Mouse (Mus musculus): ENCODE results near the gene Rpl7l1. TPM values are rescaled to one million over a fixed set of nuclear protein-coding genes. Genes with fewer than 3 reads are reported as not detected.
A peak's percentile ranks its signal among the peaks of the same experiment; 100 is the strongest.

The Rpl7l1 gene
- polyA plus RNA-seq, 1 experiment = 4.7 TPM

- Histone ChIP-seq H3K4me3 (replicated peaks) (peak overlapping the region; percentile 39), H3K27me3 (replicated peaks) (no peaks in the 10 kb centered on the region), H3K36me3 (replicated peaks; ENCODE audit: low read length) (peaks cover 61% of the 10 kb centered on the region), H3K4me1 (peaks cover 62% of the 10 kb centered on the region), H3K9me3 (no peaks in the 10 kb centered on the region)
- no peak for TF ChIP-seq FLI1 (IDR thresholded peaks at IDR 0.05; ENCODE audit: low read length)
- no peak for TF ChIP-seq GATA1 (IDR thresholded peaks at IDR 0.05; ENCODE audit: borderline replicate concordance, low read length)
These were observed 35.2 kb downstream of the Rpl7l1 start for GRCm38 (mm10) chr17:46747234-46747633.

GRCm38 (mm10) chr17:46745506-46745905 lies 37.0 kb downstream of the Rpl7l1 start:
- Histone ChIP-seq H3K27me3 (replicated peaks) (no peaks in the 10 kb centered on the region), H3K36me3 (replicated peaks; ENCODE audit: low read length) (peaks cover 74% of the 10 kb centered on the region), H3K4me3 (replicated peaks) (no peak overlapping the region), H3K9me3 (no peaks in the 10 kb centered on the region), H3K4me1 (peaks cover 67% of the 10 kb centered on the region)
- TF ChIP-seq FLI1 (IDR thresholded peaks at IDR 0.05; ENCODE audit: low read length) (no peak), GATA1 (IDR thresholded peaks at IDR 0.05; ENCODE audit: borderline replicate concordance, low read length) (no peak)

- Histone ChIP-seq H3K4me1 (peaks cover 53% of the 10 kb centered on the region), H3K9me3 (no peaks in the 10 kb centered on the region), H3K4me3 (replicated peaks) (no peak overlapping the region), H3K36me3 (replicated peaks; ENCODE audit: low read length) (peaks cover 73% of the 10 kb centered on the region), H3K27me3 (replicated peaks) (no peaks in the 10 kb centered on the region)
- TF ChIP-seq FLI1 (IDR thresholded peaks at IDR 0.05; ENCODE audit: low read length) (no peak), GATA1 (IDR thresholded peaks at IDR 0.05; ENCODE audit: borderline replicate concordance, low read length) (no peak)
These were observed 39.5 kb downstream of the Rpl7l1 start for GRCm38 (mm10) chr17:46742986-46743385.

- no peak for TF ChIP-seq FLI1 (IDR thresholded peaks at IDR 0.05; ENCODE audit: low read length)
- no peak for TF ChIP-seq GATA1 (IDR thresholded peaks at IDR 0.05; ENCODE audit: borderline replicate concordance, low read length)
These were observed 41.2 kb downstream of the Rpl7l1 start for GRCm38 (mm10) chr17:46741305-46741704.

GRCm38 (mm10) chr17:46736160-46736559 lies 46.3 kb downstream of the Rpl7l1 start:
- Histone ChIP-seq H3K4me3 (replicated peaks) (no peak overlapping the region), H3K27me3 (replicated peaks) (no peaks in the 10 kb centered on the region), H3K9me3 (no peaks in the 10 kb centered on the region), H3K4me1 (peaks cover 24% of the 10 kb centered on the region), H3K36me3 (replicated peaks; ENCODE audit: low read length) (peaks cover 54% of the 10 kb centered on the region)
- TF ChIP-seq FLI1 (IDR thresholded peaks at IDR 0.05; ENCODE audit: low read length) (no peak), GATA1 (IDR thresholded peaks at IDR 0.05; ENCODE audit: borderline replicate concordance, low read length) (no peak)

More at GRCm38 (mm10) chr17:46741305-46741704, 41.2 kb downstream of the Rpl7l1 start:
- H3K27me3 ChIP-seq (replicated peaks) = no peaks in the 10 kb centered on the region
- H3K4me1 ChIP-seq = peaks cover 53% of the 10 kb centered on the region
- H3K36me3 ChIP-seq (replicated peaks; ENCODE audit: low read length) = peaks cover 72% of the 10 kb centered on the region
- no peaks in the 10 kb centered on the region for H3K9me3 ChIP-seq
- no peak overlapping the region for H3K4me3 ChIP-seq (replicated peaks)

GRCm38 (mm10) chr17:46735287-46735686 lies 47.2 kb downstream of the Rpl7l1 start:
- no peak overlapping the region for H3K4me3 ChIP-seq (replicated peaks)
- no peaks in the 10 kb centered on the region for H3K27me3 ChIP-seq (replicated peaks)
- TF ChIP-seq FLI1 (IDR thresholded peaks at IDR 0.05; ENCODE audit: low read length) (no peak), GATA1 (IDR thresholded peaks at IDR 0.05; ENCODE audit: borderline replicate concordance, low read length) (no peak)
- peaks cover 52% of the 10 kb centered on the region for H3K36me3 ChIP-seq (replicated peaks; ENCODE audit: low read length)
- H3K9me3 ChIP-seq = no peaks in the 10 kb centered on the region
- peaks cover 23% of the 10 kb centered on the region for H3K4me1 ChIP-seq

- Histone ChIP-seq H3K27me3 (replicated peaks) (peaks cover under 1% of the 10 kb centered on the region), H3K4me3 (replicated peaks) (no peak overlapping the region), H3K4me1 (peaks cover 27% of the 10 kb centered on the region), H3K9me3 (no peaks in the 10 kb centered on the region), H3K36me3 (replicated peaks; ENCODE audit: low read length) (peaks cover 52% of the 10 kb centered on the region)
- no peak for TF ChIP-seq FLI1 (IDR thresholded peaks at IDR 0.05; ENCODE audit: low read length)
- TF ChIP-seq GATA1 (IDR thresholded peaks at IDR 0.05; ENCODE audit: borderline replicate concordance, low read length) = no peak
These were observed 48.4 kb downstream of the Rpl7l1 start for GRCm38 (mm10) chr17:46734055-46734454.

- Histone ChIP-seq H3K27me3 (replicated peaks) (peaks cover 6% of the 10 kb centered on the region), H3K4me3 (replicated peaks) (no peak within 1 kb of the TSS), H3K36me3 (replicated peaks; ENCODE audit: low read length) (peaks cover 33% of the 10 kb centered on the region), H3K4me1 (peaks cover 30% of the 10 kb centered on the region), H3K9me3 (no peaks in the 10 kb centered on the region)
- TF ChIP-seq GATA1 (IDR thresholded peaks at IDR 0.05; ENCODE audit: borderline replicate concordance, low read length) (no peak), FLI1 (IDR thresholded peaks at IDR 0.05; ENCODE audit: low read length) (no peak)
These were observed 53.6 kb downstream of the Rpl7l1 start, which contains the start of gene Gnmt for GRCm38 (mm10) chr17:46728904-46729318. Gene Gnmt (minus strand): TSS chr17:46729168.

GRCm38 (mm10) chr17:46728496-46728895 lies 54.0 kb downstream of the Rpl7l1 start:
- peaks cover 6% of the 10 kb centered on the region for H3K27me3 ChIP-seq (replicated peaks)
- H3K4me3 ChIP-seq (replicated peaks) = no peak overlapping the region
- H3K36me3 ChIP-seq (replicated peaks; ENCODE audit: low read length) = peaks cover 33% of the 10 kb centered on the region
- peaks cover 27% of the 10 kb centered on the region for H3K4me1 ChIP-seq
- H3K9me3 ChIP-seq = no peaks in the 10 kb centered on the region
- TF ChIP-seq GATA1 (IDR thresholded peaks at IDR 0.05; ENCODE audit: borderline replicate concordance, low read length) (no peak), FLI1 (IDR thresholded peaks at IDR 0.05; ENCODE audit: low read length) (no peak)

- H3K4me1 ChIP-seq = peaks cover 26% of the 10 kb centered on the region
- peaks cover 6% of the 10 kb centered on the region for H3K27me3 ChIP-seq (replicated peaks)
- H3K4me3 ChIP-seq (replicated peaks) = no peak overlapping the region
- H3K9me3 ChIP-seq = no peaks in the 10 kb centered on the region
- no peak for TF ChIP-seq GATA1 (IDR thresholded peaks at IDR 0.05; ENCODE audit: borderline replicate concordance, low read length)
- TF ChIP-seq FLI1 (IDR thresholded peaks at IDR 0.05; ENCODE audit: low read length) = no peak
- H3K36me3 ChIP-seq (replicated peaks; ENCODE audit: low read length) = peaks cover 36% of the 10 kb centered on the region
These were observed 54.5 kb downstream of the Rpl7l1 start for GRCm38 (mm10) chr17:46728021-46728420.

- TF ChIP-seq GATA1 (IDR thresholded peaks at IDR 0.05; ENCODE audit: borderline replicate concordance, low read length) = no peak
- peaks cover 27% of the 10 kb centered on the region for H3K4me1 ChIP-seq
- H3K4me3 ChIP-seq (replicated peaks) = no peak overlapping the region
- H3K27me3 ChIP-seq (replicated peaks) = peaks cover 6% of the 10 kb centered on the region
- no peaks in the 10 kb centered on the region for H3K9me3 ChIP-seq
- peaks cover 42% of the 10 kb centered on the region for H3K36me3 ChIP-seq (replicated peaks; ENCODE audit: low read length)
These were observed 55.2 kb downstream of the Rpl7l1 start for GRCm38 (mm10) chr17:46727271-46727670.
